Mouse (Mus musculus) bone marrow, adult 2 months (tissue): ENCODE data around the gene Cenpf. TPM values are rescaled to one million over a fixed set of nuclear protein-coding genes. Genes with fewer than 3 reads are reported as not detected.

Experiments used
- H3K27ac ChIP-seq: fragments of 200-500 bp; 2 replicates; pipeline ENCODE4 v1.5.1; 2012; ENCODE audit warnings: low read depth, mild to moderate bottlenecking, control low read depth, inconsistent platforms, low read length; ENCODE audit not compliant: control insufficient read depth, poor library complexity, insufficient read depth
- H3K4me1 ChIP-seq: fragments of 200-500 bp; 2 replicates; pipeline ENCODE4 v1.6.1; 2011; ENCODE audit warnings: low read length; ENCODE audit not compliant: control insufficient read depth, insufficient read depth
- H3K4me3 ChIP-seq: fragments of 200-500 bp; replicated peaks from 2 replicates; pipeline ENCODE3; 2011; ENCODE audit warnings: mild to moderate bottlenecking, low read depth, low read length, control low read depth; ENCODE audit not compliant: control insufficient read depth
- CTCF ChIP-seq: fragments of 200-500 bp; IDR thresholded peaks from 2 replicates; pipeline ENCODE4 v1.5.1; 2011; ENCODE audit warnings: low read length, control low read depth; ENCODE audit not compliant: control insufficient read depth, insufficient read depth
- POLR2A ChIP-seq: fragments of 200-500 bp; IDR thresholded peaks from 2 replicates; pipeline ENCODE4 v1.6.1; 2011; ENCODE audit warnings: low read depth, mild to moderate bottlenecking, control low read depth, low read length, borderline replicate concordance; ENCODE audit not compliant: control insufficient read depth
- WGBS: fragments of 180-500 bp; shearing (Covaris S2); methylation state at CpG from one replicate; pipeline ENCODE4 v1.1.7; 2018; 5-methylcytosine and 5-hydroxymethylcytosine counted together
- polyA plus RNA-seq: library from polyadenylated mRNA; stranded (reverse); fragments of >200 nt; gene quantifications from 2 replicates; pipeline ENCODE4 v1.2.4, GENCODE M21; 2011; ENCODE audit warnings: low replicate concordance; ENCODE audit not compliant: missing spikeins, insufficient read depth, insufficient read length

Cenpf gene
- polyA plus RNA-seq, 1 experiment: 28.7 TPM

- Histone ChIP-seq H3K27ac (no peak overlapping the region), H3K4me3 (no peak overlapping the region), H3K4me1 (peaks cover 1% of the 10 kb centered on the region; the same call in 1 of the 2 replicates)
- no peak for TF ChIP-seq POLR2A
- no peak for TF ChIP-seq CTCF
- 85% methylated on average over 6 of the region's 6 CpGs for WGBS
Observed at GRCm38 (mm10) chr1:189686025-189686424, 1.9 kb downstream of the Cenpf start.

GRCm38 (mm10) chr1:189684786-189685415 lies 3.0 kb downstream of the Cenpf start:
- Histone ChIP-seq H3K27ac (no peak overlapping the region), H3K4me3 (no peak overlapping the region), H3K4me1 (peaks cover 1% of the 10 kb centered on the region; the same call in 1 of the 2 replicates)
- TF ChIP-seq POLR2A (no peak), CTCF (no peak)
- 76% methylated on average over 9 of the region's 9 CpGs for WGBS

- Histone ChIP-seq H3K27ac (no peak overlapping the region), H3K4me1 (no peaks in the 10 kb centered on the region), H3K4me3 (no peak overlapping the region)
- WGBS: 95% methylated on average over 3 of the region's 3 CpGs
- TF ChIP-seq CTCF: no peak
- TF ChIP-seq POLR2A: no peak
Observed at GRCm38 (mm10) chr1:189679555-189679954, 8.3 kb downstream of the Cenpf start.

DNA sequence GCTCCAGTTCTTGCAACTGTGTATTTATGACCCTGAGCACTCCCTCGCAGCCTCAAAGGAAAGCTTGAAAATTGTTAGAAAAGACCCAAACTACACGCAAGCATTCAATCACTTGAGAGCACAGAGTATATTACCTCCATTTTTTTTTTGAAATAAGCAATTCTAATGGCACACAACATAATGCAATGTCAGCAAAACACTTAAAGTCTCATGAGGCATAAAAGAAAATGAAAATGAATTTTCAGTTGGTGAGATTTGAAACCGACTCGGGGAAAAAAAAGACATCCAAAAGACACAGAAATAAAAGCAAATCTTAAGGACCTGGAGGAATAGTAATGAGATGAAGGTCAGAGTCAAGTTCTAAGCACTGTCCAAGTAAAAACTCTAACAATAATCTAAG lies 11.9 kb downstream of the Cenpf start:
- Histone ChIP-seq H3K4me1 (no peaks in the 10 kb centered on the region), H3K4me3 (no peak overlapping the region), H3K27ac (no peak overlapping the region)
- 86% methylated on average over 4 of the region's 4 CpGs for WGBS
- no peak for TF ChIP-seq POLR2A
- no peak for TF ChIP-seq CTCF

GRCm38 (mm10) chr1:189675421-189675820 lies 12.5 kb downstream of the Cenpf start:
- Histone ChIP-seq H3K27ac (no peak overlapping the region), H3K4me1 (no peaks in the 10 kb centered on the region), H3K4me3 (no peak overlapping the region)
- TF ChIP-seq POLR2A: no peak
- no peak for TF ChIP-seq CTCF
- whole genome bisulfite sequencing: 94% methylated on average over 1 of the region's 1 CpGs

- TF ChIP-seq CTCF: no peak
- TF ChIP-seq POLR2A: no peak
Observed at GRCm38 (mm10) chr1:189665966-189666365, 21.9 kb downstream of the Cenpf start.

DNA sequence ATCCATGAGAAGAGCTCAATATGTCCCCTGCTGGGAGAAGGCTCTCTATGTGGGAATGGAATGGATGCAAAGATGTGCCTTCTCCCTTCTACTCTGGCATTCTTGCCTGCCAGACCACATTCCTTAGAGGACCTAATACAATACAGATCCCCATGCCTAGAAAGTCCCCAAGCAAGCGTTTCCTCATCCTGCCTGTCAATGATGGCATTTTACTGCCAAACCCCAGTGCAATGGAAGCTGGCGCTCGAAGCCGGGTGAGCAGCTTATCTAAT lies 23.1 kb downstream of the Cenpf start:
- no peak overlapping the region for H3K27ac ChIP-seq
- WGBS: 94% methylated on average over 4 of the region's 4 CpGs
- TF ChIP-seq POLR2A (no peak), CTCF (no peak)
- H3K4me1 ChIP-seq: no peaks in the 10 kb centered on the region
- no peak overlapping the region for H3K4me3 ChIP-seq

More at GRCm38 (mm10) chr1:189665966-189666365, 21.9 kb downstream of the Cenpf start:
- WGBS: 86% methylated on average over 3 of the region's 3 CpGs
- H3K4me1 ChIP-seq: no peaks in the 10 kb centered on the region
- H3K27ac ChIP-seq: no peak overlapping the region
- no peak overlapping the region for H3K4me3 ChIP-seq

- Histone ChIP-seq H3K4me3 (no peak overlapping the region), H3K27ac (no peak overlapping the region), H3K4me1 (no peaks in the 10 kb centered on the region)
- 93% methylated on average over 10 of the region's 10 CpGs for WGBS
- no peak for TF ChIP-seq CTCF
- TF ChIP-seq POLR2A: no peak
Observed at GRCm38 (mm10) chr1:189664061-189664872, 23.6 kb downstream of the Cenpf start.

DNA sequence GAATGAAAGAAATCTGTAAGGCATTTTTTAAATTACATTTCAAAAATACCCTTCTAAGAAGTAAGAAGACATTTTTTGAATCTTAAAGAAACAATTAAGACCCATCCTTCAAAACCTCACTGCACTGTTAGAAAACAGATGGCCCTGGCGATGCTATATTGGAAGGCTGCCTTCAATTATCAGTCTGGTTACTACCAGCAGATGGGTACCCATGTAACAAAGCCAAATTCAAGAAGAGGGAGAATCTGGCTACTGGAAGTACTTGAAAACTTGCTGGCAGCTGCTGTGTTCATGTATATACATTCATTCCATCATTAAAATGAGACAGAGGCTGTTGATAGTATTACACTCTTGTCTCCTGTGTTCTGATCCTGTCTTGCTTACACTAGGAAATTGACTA lies 24.4 kb downstream of the Cenpf start:
- no peak overlapping the region for H3K4me3 ChIP-seq
- TF ChIP-seq CTCF (no peak), POLR2A (no peak)
- WGBS: 96% methylated on average over 1 of the region's 1 CpGs
- no peaks in the 10 kb centered on the region for H3K4me1 ChIP-seq
- H3K27ac ChIP-seq: no peak overlapping the region
